Mouse (Mus musculus) fibroblast of lung, adult 2 months (primary cell): ENCODE measurements around the gene H2al1e.
"Not testable (repeated sequence)": the region's sequence is repeated elsewhere in the genome, so short reads cannot be mapped to it uniquely, and the experiment has no call there.

Experiments
- DNase-seq: peaks from one replicate; pipeline ENCODE4 v3.0.0-alpha.2; 2011; ENCODE audit warnings: low read depth

The H2al1e gene

GRCm38 (mm10) chrX:11311634-11312033, at the start of gene H2al1e:
Gene H2al1e (plus strand): TSS chrX:11311934.
- DNase-seq = not testable (repeated sequence)

- DNase-seq = no peak
Observed at GRCm38 (mm10) chrX:11264918-11265317, 46.8 kb upstream of the H2al1e start.

- DNase-seq = no peak
Observed at GRCm38 (mm10) chrX:11267791-11268190, 43.9 kb upstream of the H2al1e start.

- no peak for DNase-seq
Observed at GRCm38 (mm10) chrX:11269074-11269473, 42.7 kb upstream of the H2al1e start.

- no peak for DNase-seq
Observed at GRCm38 (mm10) chrX:11273190-11273589, 38.5 kb upstream of the H2al1e start.

GRCm38 (mm10) chrX:11277083-11277482, 34.7 kb upstream of the H2al1e start:
- no peak for DNase-seq

GRCm38 (mm10) chrX:11280741-11281140, 31.0 kb upstream of the H2al1e start:
- DNase-seq = no peak

- DNase-seq = no peak
Observed at GRCm38 (mm10) chrX:11288306-11288882, 23.3 kb upstream of the H2al1e start.

GRCm38 (mm10) chrX:11289244-11289643, 22.5 kb upstream of the H2al1e start:
- DNase-seq = no peak

GRCm38 (mm10) chrX:11298957-11299356, 12.8 kb upstream of the H2al1e start, which contains the start of gene H2al1a:
Gene H2al1a (plus strand): TSS chrX:11299257.
- DNase-seq = not testable (repeated sequence)

GRCm38 (mm10) chrX:11302132-11302531, 9.6 kb upstream of the H2al1e start, which contains the start of gene H2al1b:
Gene H2al1b (plus strand): TSS chrX:11302432.
- not testable (repeated sequence) for DNase-seq

GRCm38 (mm10) chrX:11305355-11305754, 6.4 kb upstream of the H2al1e start, which contains the start of gene H2al1c:
Gene H2al1c (plus strand): TSS chrX:11305655.
- not testable (repeated sequence) for DNase-seq

- not testable (repeated sequence) for DNase-seq
Observed at GRCm38 (mm10) chrX:11308524-11308923, 3.2 kb upstream of the H2al1e start, which contains the start of gene H2al1d. Gene H2al1d (plus strand): TSS chrX:11308824.

- not testable (repeated sequence) for DNase-seq
Observed at GRCm38 (mm10) chrX:11314858-11315257, 3.1 kb downstream of the H2al1e start, which contains the start of gene H2al1f. Gene H2al1f (plus strand): TSS chrX:11315158.

- not testable (repeated sequence) for DNase-seq
Observed at GRCm38 (mm10) chrX:11317956-11318355, 6.2 kb downstream of the H2al1e start, which contains the start of gene H2al1g. Gene H2al1g (plus strand): TSS chrX:11318256.

- DNase-seq = not testable (repeated sequence)
Observed at GRCm38 (mm10) chrX:11321192-11321591, 9.5 kb downstream of the H2al1e start, which contains the start of gene H2al1h. Gene H2al1h (plus strand): TSS chrX:11321492.

- not testable (repeated sequence) for DNase-seq
Observed at GRCm38 (mm10) chrX:11324359-11324758, 12.6 kb downstream of the H2al1e start, which contains the start of gene H2al1i. Gene H2al1i (plus strand): TSS chrX:11324659.

- DNase-seq = not testable (repeated sequence)
Observed at GRCm38 (mm10) chrX:11327522-11327921, 15.8 kb downstream of the H2al1e start, which contains the start of gene H2al1j. Gene H2al1j (plus strand): TSS chrX:11327822.

- no peak for DNase-seq
Observed at GRCm38 (mm10) chrX:11345762-11346161, 34.0 kb downstream of the H2al1e start.

GRCm38 (mm10) chrX:11346756-11347155, 35.0 kb downstream of the H2al1e start:
- no peak for DNase-seq

GRCm38 (mm10) chrX:11360823-11361222, 49.1 kb downstream of the H2al1e start:
- no peak for DNase-seq

- no peak for DNase-seq
Observed at GRCm38 (mm10) chrX:11361261-11361660, 49.5 kb downstream of the H2al1e start.
